Mouse (Mus musculus) liver, embryonic 16.5 days (tissue): Measurements from ENCODE around the gene Klhl34. TPM values are rescaled to one million over a fixed set of nuclear protein-coding genes. Genes with fewer than 3 reads are reported as not detected.

Experiments
- ATAC-seq: fragments of 200-750 bp; cut with Nextera tagmentation; 2 replicates; pipeline ENCODE4 v1.8.0; 2017; ENCODE audit warnings: low read depth, mild to moderate bottlenecking, moderate number of reproducible peaks, moderate library complexity
- H3K27ac ChIP-seq: fragments of 300-500 bp; sonication (generic); 2 replicates; pipeline ENCODE4 v1.5.1; 2014; ENCODE audit warnings: mild to moderate bottlenecking, low read length
- H3K27me3 ChIP-seq: fragments of 300-500 bp; sonication (generic); 2 replicates; pipeline ENCODE4 v1.6.1; 2014; ENCODE audit warnings: low read depth, low read length, mixed read lengths; ENCODE audit not compliant: control insufficient read depth, insufficient read depth
- H3K36me3 ChIP-seq: fragments of 300-500 bp; sonication (generic); 2 replicates; pipeline ENCODE4 v1.6.1; 2014; ENCODE audit warnings: mild to moderate bottlenecking; ENCODE audit not compliant: control insufficient read depth, insufficient read depth
- H3K4me1 ChIP-seq: fragments of 300-500 bp; sonication (generic); 2 replicates; pipeline ENCODE4 v1.6.1; 2014; ENCODE audit warnings: low read depth, low read length, mixed read lengths; ENCODE audit not compliant: control insufficient read depth
- H3K4me2 ChIP-seq: fragments of 300-500 bp; sonication (generic); 2 replicates; pipeline ENCODE4 v1.6.1; 2014; ENCODE audit warnings: low read depth, low read length, mixed read lengths
- H3K4me3 ChIP-seq: fragments of 300-500 bp; sonication (generic); 2 replicates; pipeline ENCODE4 v1.5.1; 2014; ENCODE audit warnings: low read depth, mild to moderate bottlenecking, low read length
- H3K9ac ChIP-seq: fragments of 300-500 bp; sonication (generic); 2 replicates; pipeline ENCODE4 v1.6.1; 2014; ENCODE audit warnings: low read depth, low read length
- H3K9me3 ChIP-seq: fragments of 300-500 bp; sonication (generic); replicated peaks from 2 replicates; pipeline ENCODE4 v1.6.1; 2016; ENCODE audit warnings: low read length; ENCODE audit not compliant: control insufficient read depth
- WGBS: fragments of 180-500 bp; shearing (Covaris S2); extraction: QIAGEN DNeasy Blood & Tissue Kit; methylation state at CpG from one replicate; pipeline ENCODE4 v1.1.7; 2014; ENCODE audit not compliant: insufficient replicate concordance; 5-methylcytosine and 5-hydroxymethylcytosine counted together
- polyA plus RNA-seq: library from polyadenylated mRNA; unstranded; fragments of >200 nt; fragmentation: Nextera tagmentation; extraction: Ambion mirVana; gene quantifications from 2 replicates; pipeline ENCODE4 v1.2.1, GENCODE M21; 2015

The Klhl34 gene
- not detected in 2 replicates for polyA plus RNA-seq

- Histone ChIP-seq H3K4me2 (0 out of 2 replicates have a peak within 1 kb of the TSS, but pooled peaks have one; percentile 9), H3K4me3 (no peak within 1 kb of the TSS), H3K4me1 (no peaks in the 10 kb centered on the region), H3K27ac (no peak within 1 kb of the TSS), H3K36me3 (no peaks in the 10 kb centered on the region), H3K27me3 (no peaks in the 10 kb centered on the region), H3K9me3 (no peaks in the 10 kb centered on the region), H3K9ac (no peak within 1 kb of the TSS)
- ATAC-seq, result no peak
- 38% methylated on average over 28 of the region's 28 CpGs for WGBS
Measured at GRCm38 (mm10) chrX:157818207-157818920, at the start of gene Klhl34. TSS of gene Klhl34 (plus strand) at chrX:157818435.

GRCm38 (mm10) chrX:157801669-157802068, 16.6 kb upstream of the Klhl34 start:
- H3K27ac ChIP-seq, result no peak overlapping the region
- H3K9ac ChIP-seq, result no peak overlapping the region
- 51% methylated on average over 2 of the region's 2 CpGs for WGBS
- no peak overlapping the region for H3K4me2 ChIP-seq
- H3K4me1 ChIP-seq, result no peaks in the 10 kb centered on the region
- no peak for ATAC-seq
- H3K27me3 ChIP-seq, result no peaks in the 10 kb centered on the region
- H3K36me3 ChIP-seq, result no peaks in the 10 kb centered on the region
- no peaks in the 10 kb centered on the region for H3K9me3 ChIP-seq
- no peak overlapping the region for H3K4me3 ChIP-seq

GRCm38 (mm10) chrX:157809721-157810120, 8.5 kb upstream of the Klhl34 start:
- H3K36me3 ChIP-seq, result no peaks in the 10 kb centered on the region
- no peaks in the 10 kb centered on the region for H3K9me3 ChIP-seq
- 33% methylated on average over 1 of the region's 1 CpGs for WGBS
- H3K9ac ChIP-seq, result no peak overlapping the region
- H3K27me3 ChIP-seq, result no peaks in the 10 kb centered on the region
- H3K4me2 ChIP-seq, result no peak overlapping the region
- no peak for ATAC-seq
- H3K4me1 ChIP-seq, result no peaks in the 10 kb centered on the region
- no peak overlapping the region for H3K4me3 ChIP-seq
- no peak overlapping the region for H3K27ac ChIP-seq

DNA sequence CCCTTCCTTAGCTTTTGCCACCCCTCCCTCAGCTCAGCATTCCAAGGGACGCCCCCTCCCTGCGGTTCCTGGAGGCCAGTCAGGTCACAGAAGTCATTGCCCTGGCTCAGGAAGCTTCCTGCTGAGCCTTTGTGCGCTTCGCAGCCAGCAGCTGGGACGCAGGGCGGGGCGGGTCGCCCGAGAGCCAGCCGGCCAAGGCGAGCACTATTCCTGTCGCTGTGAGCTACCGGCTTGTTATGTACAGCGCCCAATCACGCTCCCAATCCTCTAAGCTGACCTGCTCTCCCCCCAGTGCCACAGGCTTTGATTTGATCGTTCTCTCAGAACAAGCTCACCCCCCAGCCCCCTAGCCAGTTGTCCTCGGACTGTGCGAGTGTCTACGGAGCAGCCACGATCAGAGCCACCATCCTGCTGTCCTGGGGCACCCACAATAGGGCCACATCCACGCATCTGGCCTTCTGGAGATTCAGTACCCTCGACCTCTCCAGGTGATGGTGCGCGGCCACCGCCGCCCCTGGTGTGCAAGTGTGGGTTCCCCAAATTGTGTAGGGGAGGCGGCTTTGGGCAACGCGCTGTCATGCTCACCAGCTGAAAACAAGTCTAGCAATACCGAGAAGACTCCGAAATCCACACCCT, 546 bp upstream of the Klhl34 start:
- no peak overlapping the region for H3K4me3 ChIP-seq
- H3K9me3 ChIP-seq, result no peaks in the 10 kb centered on the region
- WGBS, result 15% methylated on average over 31 of the region's 31 CpGs
- no peaks in the 10 kb centered on the region for H3K27me3 ChIP-seq
- H3K9ac ChIP-seq, result no peak overlapping the region
- H3K4me2 ChIP-seq, result 0 out of 2 replicates have a peak overlapping the region, but pooled peaks have one; percentile 9
- H3K4me1 ChIP-seq, result no peaks in the 10 kb centered on the region
- ATAC-seq, result no peak
- no peaks in the 10 kb centered on the region for H3K36me3 ChIP-seq
- no peak overlapping the region for H3K27ac ChIP-seq

GRCm38 (mm10) chrX:157818921-157819260, 656 bp downstream of the Klhl34 start:
- Histone ChIP-seq H3K36me3 (no peaks in the 10 kb centered on the region), H3K4me2 (no peak overlapping the region), H3K4me1 (no peaks in the 10 kb centered on the region), H3K27me3 (no peaks in the 10 kb centered on the region), H3K27ac (no peak overlapping the region), H3K9me3 (no peaks in the 10 kb centered on the region), H3K4me3 (no peak overlapping the region), H3K9ac (no peak overlapping the region)
- no peak for ATAC-seq
- WGBS, result 79% methylated on average over 13 of the region's 13 CpGs

- Histone ChIP-seq H3K27ac (no peak overlapping the region), H3K9ac (no peak overlapping the region), H3K4me1 (no peaks in the 10 kb centered on the region), H3K4me2 (no peak overlapping the region), H3K9me3 (no peaks in the 10 kb centered on the region), H3K36me3 (no peaks in the 10 kb centered on the region), H3K4me3 (no peak overlapping the region), H3K27me3 (no peaks in the 10 kb centered on the region)
- no peak for ATAC-seq
- WGBS, result 57% methylated on average over 4 of the region's 4 CpGs
Measured at GRCm38 (mm10) chrX:157829983-157830382, 11.7 kb downstream of the Klhl34 start.

Other genes with a start within 250 kb of the Klhl34 start
- gene Yy2, start 249.4 kb upstream of the Klhl34 start, polyA plus RNA-seq, result 0.86 and 1.1 TPM in 2 replicates
- gene Mbtps2, start 219.7 kb upstream of the Klhl34 start, polyA plus RNA-seq, result 4.1 and 4.3 TPM in 2 replicates
- gene Smpx, start 119.5 kb upstream of the Klhl34 start, polyA plus RNA-seq, result 3.0 and 5.1 TPM in 2 replicates
- gene Cnksr2, start 224.9 kb downstream of the Klhl34 start, polyA plus RNA-seq, result not detected in 2 replicates